Mouse (Mus musculus) liver, postnatal 0 days (tissue): ENCODE data around the gene Cep97.

Source experiments
- CTCF ChIP-seq: sonication (generic); IDR thresholded peaks from 2 replicates; pipeline ENCODE4 v1.5.1; 2016; ENCODE audit warnings: antibody characterized with exemption, low read depth
- EP300 ChIP-seq: IDR thresholded peaks from 2 replicates; pipeline ENCODE4 v1.6.1; 2016; ENCODE audit warnings: antibody characterized with exemption, low read depth, mild to moderate bottlenecking

GRCm38 (mm10) chr16:55933681-55934343 is 843 bp downstream of the Cep97 start:
- TF ChIP-seq CTCF (no peak), EP300 (no peak)
